Mouse (Mus musculus) regulatory T cell (primary cell): ENCODE data around the gene Utf1.

Source experiments
- in situ Hi-C: fragments of 300-600 bp; cut with MboI, MseI; formaldehyde crosslinking; loops from one replicate; pipeline ENCODE4 v1.15.1; 2025; ENCODE audit warnings: high pct_unique_total_duplicates

Gene Utf1

GRCm38 (mm10) chr7:139937138-139937537, 6.5 kb upstream of the Utf1 start:
- in situ Hi-C loops = loop anchor here (5.0 kb wide), 1 partner anchor 60 kb away; no protein-coding TSS in a partner anchor

GRCm38 (mm10) chr7:139937810-139938209, 5.8 kb upstream of the Utf1 start:
- in situ Hi-C loops = loop anchor here (5.0 kb wide), 1 partner anchor 59 kb away; no protein-coding TSS in a partner anchor

GRCm38 (mm10) chr7:139940476-139941209, 2.9 kb upstream of the Utf1 start:
- in situ Hi-C loops = no loop called here

GRCm38 (mm10) chr7:139944291-139945240, 977 bp downstream of the Utf1 start:
- in situ Hi-C loops = no loop called here

GRCm38 (mm10) chr7:139945516-139945915, 1.9 kb downstream of the Utf1 start:
- in situ Hi-C loops = no loop called here

GRCm38 (mm10) chr7:139946032-139946431, 2.4 kb downstream of the Utf1 start:
- in situ Hi-C loops = no loop called here

- in situ Hi-C loops = no loop called here
These were observed 6.3 kb downstream of the Utf1 start for GRCm38 (mm10) chr7:139949893-139950282.

GRCm38 (mm10) chr7:139950283-139950971, 6.8 kb downstream of the Utf1 start:
- in situ Hi-C loops = no loop called here

GRCm38 (mm10) chr7:139951079-139951478, 7.5 kb downstream of the Utf1 start:
- in situ Hi-C loops = no loop called here

GRCm38 (mm10) chr7:139951991-139952633, 8.5 kb downstream of the Utf1 start:
- in situ Hi-C loops = no loop called here

GRCm38 (mm10) chr7:139955505-139955904, 11.9 kb downstream of the Utf1 start:
- in situ Hi-C loops = loop anchor here (5.0 kb wide), 1 partner anchor 102 kb away; no protein-coding TSS in a partner anchor

- in situ Hi-C loops = loop anchor here (5.0 kb wide), 1 partner anchor 101 kb away; no protein-coding TSS in a partner anchor
These were observed 13.1 kb downstream of the Utf1 start for GRCm38 (mm10) chr7:139956658-139957057.

GRCm38 (mm10) chr7:139957437-139957836, 13.8 kb downstream of the Utf1 start:
- in situ Hi-C loops = loop anchor here (5.0 kb wide), 1 partner anchor 100 kb away; no protein-coding TSS in a partner anchor

- in situ Hi-C loops = loop anchor here (5.0 kb wide), 1 partner anchor 99 kb away; no protein-coding TSS in a partner anchor
These were observed 14.4 kb downstream of the Utf1 start for GRCm38 (mm10) chr7:139957958-139958357.

GRCm38 (mm10) chr7:139961141-139961540, 17.6 kb downstream of the Utf1 start:
- in situ Hi-C loops = no loop called here

GRCm38 (mm10) chr7:139963814-139964213, 20.2 kb downstream of the Utf1 start:
- in situ Hi-C loops = no loop called here

- in situ Hi-C loops = loop anchor here (5.0 kb wide), 1 partner anchor 70 kb away; the partner anchor contains the start of genes Tubgcp2 and Zfp511
These were observed 23.6 kb downstream of the Utf1 start for GRCm38 (mm10) chr7:139967175-139967574.

- in situ Hi-C loops = loop anchor here (5.0 kb wide), 1 partner anchor 69 kb away; the partner anchor contains the start of genes Tubgcp2 and Zfp511
These were observed 24.8 kb downstream of the Utf1 start for GRCm38 (mm10) chr7:139968428-139968827.

GRCm38 (mm10) chr7:139969348-139970130, 25.9 kb downstream of the Utf1 start:
- in situ Hi-C loops = loop anchor here (5.0 kb wide), 1 partner anchor 68 kb away; the partner anchor contains the start of genes Tubgcp2 and Zfp511
